Mouse (Mus musculus): ENCODE results near the gene Mgarp.

GRCm38 (mm10) chr3:51407870-51408560, 11.5 kb upstream of the Mgarp start:
- TF ChIP-seq CTCF (IDR thresholded peaks at IDR 0.05; ENCODE audit: low read depth, low read length), result no peak
- TF ChIP-seq POLR2A (IDR thresholded peaks at IDR 0.05; ENCODE audit: borderline replicate concordance, low read depth, low read length), result no peak

Data from bone marrow macrophage, adult 2 months (primary cell).